Mouse (Mus musculus) hindbrain, embryonic 16.5 days (tissue): ENCODE data around the gene Rsrp1. TPM values are rescaled to one million over a fixed set of nuclear protein-coding genes. Genes with fewer than 3 reads are reported as not detected.
A peak's percentile ranks its signal among the peaks of the same experiment; 100 is the strongest.
"Not testable (repeated sequence)": the region's sequence is repeated elsewhere in the genome, so short reads cannot be mapped to it uniquely, and the experiment has no call there.

Experiments used
- ATAC-seq: fragments of 200-750 bp; cut with Nextera tagmentation; 2 replicates; pipeline ENCODE4 v1.8.0; 2017; ENCODE audit warnings: moderate TSS enrichment, moderate library complexity
- H3K27ac ChIP-seq: fragments of 300-500 bp; sonication (generic); 2 replicates; pipeline ENCODE4 v1.5.1; 2014; ENCODE audit warnings: low read depth, mild to moderate bottlenecking, control low read depth, low read length, moderate library complexity
- H3K27me3 ChIP-seq: fragments of 300-500 bp; sonication (generic); replicated peaks from 2 replicates; pipeline ENCODE4 v1.6.1; 2014; ENCODE audit warnings: low read length; ENCODE audit not compliant: control insufficient read depth, insufficient read depth
- H3K36me3 ChIP-seq: fragments of 300-500 bp; sonication (generic); 2 replicates; pipeline ENCODE4 v1.6.1; 2014; ENCODE audit warnings: mild to moderate bottlenecking, low read length, moderate library complexity, mixed read lengths; ENCODE audit not compliant: control insufficient read depth, insufficient read depth
- H3K4me1 ChIP-seq: fragments of 300-500 bp; sonication (generic); 2 replicates; pipeline ENCODE4 v1.6.1; 2014; ENCODE audit warnings: low read depth, low read length; ENCODE audit not compliant: control insufficient read depth, insufficient read depth
- H3K4me2 ChIP-seq: fragments of 300-500 bp; sonication (generic); 2 replicates; pipeline ENCODE4 v1.6.1; 2014; ENCODE audit warnings: mild to moderate bottlenecking, low read length, control low read depth, moderate library complexity
- H3K4me3 ChIP-seq: fragments of 300-500 bp; sonication (generic); 2 replicates; pipeline ENCODE4 v1.5.1; 2014; ENCODE audit warnings: mild to moderate bottlenecking, low read length, control low read depth, moderate library complexity
- H3K9ac ChIP-seq: fragments of 300-500 bp; sonication (generic); 2 replicates; pipeline ENCODE4 v1.6.1; 2014; ENCODE audit warnings: low read depth, mild to moderate bottlenecking, control low read depth, low read length, moderate library complexity
- H3K9me3 ChIP-seq: fragments of 300-500 bp; sonication (generic); 2 replicates; pipeline ENCODE4 v1.6.1; 2014; ENCODE audit warnings: mild to moderate bottlenecking, low read length, moderate library complexity; ENCODE audit not compliant: control insufficient read depth
- WGBS: fragments of 180-500 bp; shearing (Covaris S2); extraction: QIAGEN DNeasy Blood & Tissue Kit; methylation state at CpG from one replicate; pipeline ENCODE4 v1.1.7; 2014; 5-methylcytosine and 5-hydroxymethylcytosine counted together
- polyA plus RNA-seq: library from polyadenylated mRNA; unstranded; fragments of >200 nt; fragmentation: Nextera tagmentation; extraction: Ambion mirVana; gene quantifications from 2 replicates; pipeline ENCODE4 v1.2.1, GENCODE M21; 2015

Rsrp1 gene
- polyA plus RNA-seq, 1 experiment from 2014 or later: 454 TPM

DNA sequence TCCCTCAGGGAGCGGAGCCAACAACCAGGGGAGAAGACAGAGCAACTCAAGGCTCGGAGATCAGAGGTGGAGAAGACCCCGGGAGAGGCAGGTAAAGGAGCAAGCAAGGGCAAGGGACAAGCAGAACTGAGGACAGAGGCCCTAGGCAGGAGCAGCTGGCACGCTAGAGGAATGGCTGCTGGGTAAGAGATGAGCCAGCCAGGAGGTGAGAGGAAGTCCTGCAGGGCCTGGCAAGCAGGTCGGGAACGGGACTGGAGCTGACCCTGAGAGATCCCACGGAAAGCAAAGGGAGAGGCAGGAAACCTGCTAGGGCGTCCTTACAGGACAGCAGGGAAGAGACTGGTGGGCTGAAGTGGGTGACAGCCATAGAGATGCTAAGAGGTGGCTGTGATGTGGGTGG is 22.3 kb upstream of the Rsrp1 start:
- WGBS: 93% methylated on average over 8 of the region's 8 CpGs

DNA sequence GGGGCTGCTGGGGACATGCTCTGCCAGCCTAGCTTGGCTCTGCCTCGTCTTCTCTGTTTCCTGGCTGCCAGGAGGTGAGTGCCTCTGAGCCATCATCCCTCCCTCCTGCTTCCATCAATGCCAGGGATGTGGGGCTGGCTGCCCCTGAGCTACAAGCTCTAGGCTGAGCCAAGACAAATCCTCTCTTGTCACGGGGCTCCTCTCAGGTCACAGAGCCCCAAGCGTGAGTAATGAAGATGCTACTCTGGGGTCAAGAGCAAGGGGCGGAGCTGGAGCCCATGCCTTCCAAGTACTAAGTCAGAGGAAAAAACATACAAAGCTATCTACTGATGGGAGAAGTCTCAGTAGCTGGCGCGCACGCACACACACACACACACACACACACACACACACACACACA is 20.3 kb upstream of the Rsrp1 start:
- Histone ChIP-seq H3K4me2 (no peak overlapping the region), H3K9me3 (no peaks in the 10 kb centered on the region), H3K9ac (no peak overlapping the region), H3K4me1 (no peaks in the 10 kb centered on the region), H3K36me3 (peaks cover 47% of the 10 kb centered on the region), H3K27ac (no peak overlapping the region), H3K27me3 (no peaks in the 10 kb centered on the region), H3K4me3 (no peak overlapping the region)
- 78% methylated on average over 7 of the region's 7 CpGs for WGBS
- ATAC-seq: no peak

More for the DNA sequence above, 22.3 kb upstream of the Rsrp1 start:
- no peak for ATAC-seq
- H3K4me3 ChIP-seq: no peak overlapping the region
- no peaks in the 10 kb centered on the region for H3K4me1 ChIP-seq
- H3K9ac ChIP-seq: no peak overlapping the region
- peaks cover 57% of the 10 kb centered on the region for H3K36me3 ChIP-seq
- no peak overlapping the region for H3K4me2 ChIP-seq
- H3K27ac ChIP-seq: no peak overlapping the region
- no peaks in the 10 kb centered on the region for H3K27me3 ChIP-seq
- no peaks in the 10 kb centered on the region for H3K9me3 ChIP-seq

DNA sequence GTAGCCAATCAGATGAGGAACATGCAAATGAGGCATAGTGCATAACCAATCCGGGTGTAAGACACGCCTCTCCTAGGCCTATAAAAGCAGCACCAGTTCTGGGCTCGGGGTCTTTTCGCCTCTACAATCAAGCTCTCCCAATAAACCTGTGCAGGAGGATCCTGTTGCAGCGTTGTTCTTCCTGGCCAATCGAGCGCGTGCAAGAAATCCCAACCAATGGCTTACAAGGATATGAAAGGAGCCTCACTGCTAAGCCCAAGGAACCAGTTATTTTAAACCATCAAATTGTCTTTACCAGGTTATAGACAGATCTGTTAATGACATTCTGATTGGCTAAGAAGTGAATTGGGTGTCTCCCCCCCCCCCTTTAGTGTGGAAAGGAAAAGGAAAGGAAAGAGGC is 12.0 kb upstream of the Rsrp1 start:
- H3K4me2 ChIP-seq, H3K4me1 ChIP-seq, H3K9ac ChIP-seq: not testable (repeated sequence)

DNA sequence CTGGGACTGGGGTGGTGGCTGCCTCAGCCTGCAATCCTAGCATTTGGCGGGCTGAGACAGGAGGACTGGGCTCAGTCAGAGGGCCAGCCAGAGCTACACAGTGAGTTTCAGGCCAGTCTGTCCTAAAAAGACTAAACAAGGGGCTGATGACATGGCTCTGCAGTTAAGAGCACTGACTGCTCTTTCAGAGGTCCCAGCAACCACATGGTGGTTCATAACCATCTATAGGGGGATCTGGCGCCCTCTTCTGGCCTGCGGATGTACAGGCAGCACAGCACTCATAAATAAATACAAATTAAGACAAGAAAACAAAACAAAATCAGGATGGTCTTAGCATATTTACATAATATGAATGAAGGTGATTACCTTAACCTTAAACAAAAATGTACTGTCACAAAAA is 10.0 kb upstream of the Rsrp1 start:
- Histone ChIP-seq H3K27ac (no peak overlapping the region), H3K9ac (no peak overlapping the region), H3K4me1 (peaks cover 7% of the 10 kb centered on the region), H3K4me3 (peak overlapping the region; percentile 72), H3K27me3 (no peaks in the 10 kb centered on the region), H3K9me3 (no peaks in the 10 kb centered on the region), H3K4me2 (peak overlapping the region; percentile 79), H3K36me3 (peaks cover 14% of the 10 kb centered on the region)
- no peak for ATAC-seq
- 26% methylated on average over 3 of the region's 3 CpGs for WGBS

More for the DNA sequence above, 12.0 kb upstream of the Rsrp1 start:
- peaks cover 21% of the 10 kb centered on the region for H3K36me3 ChIP-seq
- not testable (repeated sequence) for H3K27me3 ChIP-seq, H3K4me3 ChIP-seq, H3K27ac ChIP-seq, H3K9me3 ChIP-seq, ATAC-seq
- 94% methylated on average over 6 of the region's 8 CpGs for WGBS

DNA sequence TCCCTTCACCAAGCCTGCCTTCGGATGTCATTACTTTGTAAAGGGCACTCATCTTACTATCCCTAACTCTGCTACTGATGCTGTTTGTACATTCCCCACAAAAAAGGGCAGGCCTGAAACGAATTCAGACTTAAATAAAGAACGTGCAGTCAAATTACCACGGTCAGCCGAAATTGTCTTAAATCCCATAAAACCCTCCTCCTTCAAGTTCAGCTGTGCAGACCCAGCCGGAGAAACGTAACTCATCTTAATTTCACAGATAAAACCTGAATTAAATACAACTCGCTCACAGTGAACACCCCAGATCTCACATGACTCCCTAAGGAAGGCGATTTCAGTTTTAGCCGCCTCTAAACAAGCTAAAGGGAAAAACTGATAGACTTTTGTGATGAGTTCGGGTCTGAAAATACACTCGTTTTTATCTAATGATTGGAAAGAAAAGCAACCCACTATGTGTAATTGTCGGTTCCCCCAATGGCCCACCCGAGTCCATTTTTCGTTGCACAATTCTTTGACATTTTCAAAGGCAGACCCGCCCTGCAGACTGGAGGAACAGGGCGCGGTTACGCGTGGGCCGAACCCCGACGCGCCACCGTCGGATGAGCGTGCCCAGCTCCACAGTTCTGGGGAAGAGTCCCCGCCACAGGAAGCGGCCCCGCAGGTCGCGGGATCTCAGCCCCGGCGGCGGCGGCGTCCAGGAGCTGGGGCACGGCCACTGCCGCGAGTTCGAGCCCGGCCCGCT is 9.1 kb upstream of the Rsrp1 start:
- Histone ChIP-seq H3K36me3 (peaks cover 7% of the 10 kb centered on the region), H3K4me3 (peak overlapping the region; percentile 72), H3K27ac (peak overlapping the region; percentile 87), H3K9ac (peak overlapping the region; percentile 83), H3K27me3 (no peaks in the 10 kb centered on the region), H3K4me1 (peaks cover 7% of the 10 kb centered on the region), H3K4me2 (peak overlapping the region; percentile 79), H3K9me3 (no peaks in the 10 kb centered on the region)
- 1% methylated on average over 43 of the region's 43 CpGs for WGBS
- peak; percentile 66 for ATAC-seq

DNA sequence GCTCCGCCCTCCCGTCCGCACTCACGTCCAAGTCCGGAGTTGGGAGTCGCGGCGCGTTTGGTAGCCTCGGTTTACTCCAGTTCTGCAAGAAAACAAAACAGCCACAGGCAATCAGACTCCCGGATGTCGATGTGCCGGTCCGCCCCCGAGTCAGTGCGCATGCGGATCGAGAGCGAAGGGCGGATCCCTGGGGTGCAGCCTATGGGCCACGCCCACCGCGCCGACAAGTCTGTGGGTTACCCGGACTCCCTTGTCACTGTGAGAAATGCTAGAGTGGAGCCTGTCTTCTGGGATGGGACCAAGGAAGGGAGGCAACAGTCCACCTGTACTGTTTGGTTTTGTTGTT is 8.6 kb upstream of the Rsrp1 start, which contains the start of gene Tmem50a:
TSS of gene Tmem50a (minus strand) at position 161 of the 346 bp plus-strand sequence.
- H3K4me1 ChIP-seq: peaks cover 7% of the 10 kb centered on the region
- H3K4me3 ChIP-seq: peak within 1 kb of the TSS; percentile 72
- H3K27me3 ChIP-seq: no peaks in the 10 kb centered on the region
- peak; percentile 91 for ATAC-seq
- H3K9ac ChIP-seq: peak within 1 kb of the TSS; percentile 83
- peaks cover 3% of the 10 kb centered on the region; the same call in 1 of the 2 replicates for H3K36me3 ChIP-seq
- H3K9me3 ChIP-seq: no peaks in the 10 kb centered on the region
- H3K4me2 ChIP-seq: peak within 1 kb of the TSS; percentile 79
- WGBS: 0% methylated on average over 23 of the region's 25 CpGs
- peak within 1 kb of the TSS; percentile 87 for H3K27ac ChIP-seq

DNA sequence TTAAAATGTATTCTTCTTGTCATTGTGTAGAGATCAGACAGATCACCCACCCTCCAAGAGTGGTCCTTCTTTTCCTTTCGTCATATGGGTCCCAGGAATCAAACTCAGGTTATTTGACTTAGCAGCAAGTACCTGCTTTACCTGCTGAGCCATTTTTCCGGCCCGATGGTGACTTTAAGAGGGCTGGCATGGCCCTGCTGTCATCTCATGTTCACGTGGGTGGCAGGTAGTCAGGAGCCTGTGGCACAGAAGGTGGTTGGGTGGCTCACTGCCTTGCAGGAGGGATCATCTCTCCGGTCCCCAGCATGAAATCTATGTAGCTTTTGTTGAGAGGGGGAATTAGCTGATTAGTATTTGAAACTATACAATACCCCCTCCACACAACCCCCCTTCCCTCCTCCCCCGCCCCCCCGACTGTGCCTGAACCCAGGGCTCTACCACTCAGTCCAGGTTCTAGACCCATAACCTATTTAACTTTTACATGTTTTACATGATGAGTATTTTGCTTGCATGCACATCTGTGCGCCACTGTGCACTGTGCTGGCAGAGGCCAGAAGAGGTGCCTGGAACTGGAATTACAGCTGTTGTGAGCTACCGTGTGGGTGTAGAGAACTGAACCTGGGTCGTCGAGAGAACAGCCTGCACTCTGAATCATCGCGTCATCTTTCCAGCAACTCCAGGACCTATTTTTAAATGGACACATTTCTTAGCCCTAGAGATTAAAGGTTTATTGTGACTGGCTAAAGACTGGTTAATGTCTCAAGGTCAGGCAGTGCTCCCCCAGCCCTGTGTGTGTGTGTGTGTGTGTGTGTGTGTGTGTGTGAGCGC is 8.0 kb upstream of the Rsrp1 start:
- Histone ChIP-seq H3K9me3 (no peaks in the 10 kb centered on the region), H3K27me3 (no peaks in the 10 kb centered on the region), H3K9ac (peak overlapping the region; percentile 83), H3K4me1 (peaks cover 7% of the 10 kb centered on the region), H3K4me2 (peak overlapping the region; percentile 79), H3K4me3 (peak overlapping the region; percentile 72), H3K36me3 (peaks cover 3% of the 10 kb centered on the region; the same call in 1 of the 2 replicates), H3K27ac (no peak overlapping the region)
- ATAC-seq: peak; percentile 34
- WGBS: 58% methylated on average over 14 of the region's 14 CpGs

DNA sequence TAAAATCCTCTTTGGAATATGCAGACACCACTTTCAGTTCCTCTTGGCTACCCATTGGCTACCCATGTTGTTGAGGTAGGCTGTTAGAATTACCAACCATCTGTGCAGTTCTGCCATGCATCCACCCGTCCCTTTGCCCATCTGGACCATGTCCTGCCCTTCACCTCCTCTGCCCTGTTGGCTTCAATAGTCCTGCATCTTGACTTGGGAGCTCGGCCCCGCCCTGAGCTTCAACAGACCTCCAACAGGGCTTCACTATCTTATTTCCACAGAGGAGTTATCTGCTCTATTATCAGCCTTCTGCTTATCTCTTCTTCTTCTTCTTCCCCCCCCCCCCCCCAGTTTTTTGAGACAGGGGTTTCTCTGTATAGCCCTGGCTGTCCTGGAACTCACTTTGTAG is 6.2 kb upstream of the Rsrp1 start:
- ATAC-seq: no peak

DNA sequence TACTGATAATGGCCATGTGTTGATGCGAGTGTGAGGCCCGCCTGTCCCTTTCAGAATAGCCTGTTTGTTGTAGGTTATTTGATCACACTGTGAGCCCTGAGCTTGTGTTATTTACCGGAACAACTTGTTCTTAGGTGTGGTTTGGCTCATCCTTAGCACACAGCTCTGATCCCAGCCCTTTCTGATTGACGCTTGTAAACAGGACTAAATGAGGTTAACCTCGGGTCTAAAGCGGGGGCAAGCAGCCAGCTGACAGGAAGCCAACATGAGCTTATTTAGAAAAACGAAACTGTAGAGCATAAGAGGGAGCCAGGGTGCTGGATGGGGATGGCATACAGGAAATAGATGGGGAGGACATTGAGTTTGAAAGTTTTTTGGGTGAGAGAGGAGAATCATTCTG is 5.0 kb upstream of the Rsrp1 start:
- Histone ChIP-seq H3K4me3 (no peak overlapping the region), H3K36me3 (no peaks in the 10 kb centered on the region), H3K4me2 (no peak overlapping the region), H3K9ac (no peak overlapping the region), H3K9me3 (no peaks in the 10 kb centered on the region), H3K4me1 (peaks cover 1% of the 10 kb centered on the region), H3K27me3 (no peaks in the 10 kb centered on the region), H3K27ac (no peak overlapping the region)
- no peak for ATAC-seq
- 67% methylated on average over 7 of the region's 7 CpGs for WGBS

More for the DNA sequence above, 6.2 kb upstream of the Rsrp1 start:
- Histone ChIP-seq H3K9me3 (no peaks in the 10 kb centered on the region), H3K27me3 (no peaks in the 10 kb centered on the region), H3K9ac (no peak overlapping the region), H3K4me1 (peaks cover 7% of the 10 kb centered on the region), H3K4me3 (no peak overlapping the region), H3K4me2 (no peak overlapping the region), H3K27ac (no peak overlapping the region), H3K36me3 (no peaks in the 10 kb centered on the region)
- WGBS: 81% methylated on average over 3 of the region's 3 CpGs
